Mouse (Mus musculus) liver, embryonic 15.5 days (tissue): ENCODE measurements around the gene C130050O18Rik. TPM values are rescaled to one million over a fixed set of nuclear protein-coding genes. Genes with fewer than 3 reads are reported as not detected.

Experiments
- microRNA counts: library from miRNA; unstranded; fragments of <30 nt; microRNA quantifications from one replicate; lab custom pipeline; 2016
- microRNA-seq: library from miRNA; unstranded; fragments of <30 nt; microRNA quantifications from one replicate; pipeline ENCODE4, GENCODE M21; 2016
- polyA plus RNA-seq: library from polyadenylated mRNA; unstranded; fragments of >200 nt; fragmentation: Nextera tagmentation; extraction: Ambion mirVana; gene quantifications from 2 replicates; pipeline ENCODE4 v1.2.1, GENCODE M21; 2015

C130050O18Rik gene
- polyA plus RNA-seq, 1 experiment from 2014 or later = 1.9 TPM

MicroRNA genes within 50 kb of the gene (microRNA counts, 519-probe panel; counts per million panel counts)
- microRNA mmu-miR-339-3p (lab: Ali Mortazavi, UCI) (not detected), microRNA mmu-miR-339-5p (lab: Ali Mortazavi, UCI) (not detected)

Small RNAs within 50 kb of the gene (microRNA-seq; reads per million reads assigned to microRNA genes)
- gene Mir339 = 859 reads per million, percentile 75 among the genes with 10 or more reads in this experiment

Other genes starting within 250 kb of the C130050O18Rik start
- gene Sun1, start 204.6 kb upstream of the C130050O18Rik start, polyA plus RNA-seq = 20.0 and 21.9 TPM in 2 replicates
- 107 and 109 TPM in 2 replicates for gene Get4, start 153.0 kb upstream of the C130050O18Rik start, polyA plus RNA-seq
- gene Adap1, start 79.7 kb upstream of the C130050O18Rik start, polyA plus RNA-seq = 4.3 and 5.2 TPM in 2 replicates
- gene Cox19, start 53.9 kb upstream of the C130050O18Rik start, polyA plus RNA-seq = 44.3 and 49.3 TPM in 2 replicates
- gene Cyp2w1, start 52.7 kb upstream of the C130050O18Rik start, polyA plus RNA-seq = not detected in 2 replicates
- gene Gpr146, start 27.6 kb upstream of the C130050O18Rik start, polyA plus RNA-seq = 25.0 and 26.4 TPM in 2 replicates
- gene Gper1, start 17.9 kb downstream of the C130050O18Rik start, polyA plus RNA-seq = 0.10 and 0.14 TPM in 2 replicates
- gene 3110082I17Rik, start 55.2 kb downstream of the C130050O18Rik start, polyA plus RNA-seq = 12.0 and 12.3 TPM in 2 replicates
- 2.6 and 3.2 TPM in 2 replicates for gene Zfand2a, start 79.3 kb downstream of the C130050O18Rik start, polyA plus RNA-seq
- not detected in 2 replicates for gene Uncx, start 138.2 kb downstream of the C130050O18Rik start, polyA plus RNA-seq